Mouse (Mus musculus) erythroblast, adult 5-6 weeks (primary cell): ENCODE data around the gene Clec16a. TPM values are rescaled to one million over a fixed set of nuclear protein-coding genes. Genes with fewer than 3 reads are reported as not detected.

ENCODE experiments used
- ATAC-seq: replicated peaks from 2 replicates; pipeline ENCODE4 v1.8.0; 2016; ENCODE audit warnings: moderate number of reproducible peaks, mild to moderate bottlenecking, moderate TSS enrichment, inconsistent platforms; ENCODE audit not compliant: poor library complexity, low FRiP score, severe bottlenecking
- total RNA-seq, 2 experiments: library from RNA; stranded (forward) in 1 of 2; stranded (reverse) in 1 of 2; fragments of 150-400 nt in 1 of 2; fragments of 200-764, 138-1000 nt in 1 of 2; gene quantifications; 2 replicates each; pipeline versions ENCODE4 v1.2.3 to v1.2.4; 2015 to 2017; ENCODE audit warnings: low replicate concordance in 2 of 2

Gene Clec16a
- total RNA-seq, 2 experiments from 2014 or later, result 4.0 to 5.4 TPM

DNA sequence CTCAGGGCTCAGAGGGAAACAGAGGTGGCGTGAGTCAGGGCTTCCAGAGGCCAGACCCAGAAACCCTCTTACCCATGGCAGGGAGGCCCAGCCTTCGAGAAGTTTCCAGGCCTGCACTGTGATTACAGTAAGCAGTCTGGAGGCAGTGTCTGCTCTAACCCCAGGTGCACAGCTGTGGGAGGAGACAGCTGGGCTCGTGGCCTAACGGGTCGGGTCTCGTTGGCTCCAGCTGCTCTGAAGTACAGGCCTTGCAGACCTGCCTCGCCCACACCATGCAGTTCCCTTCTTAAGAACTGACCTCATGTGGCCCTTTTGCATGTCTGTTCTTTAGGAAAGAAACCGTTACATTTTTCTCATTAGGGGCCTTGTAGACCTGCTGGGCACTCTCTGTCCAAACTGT, 123.3 kb downstream of the Clec16a start:
- no peak for ATAC-seq

DNA sequence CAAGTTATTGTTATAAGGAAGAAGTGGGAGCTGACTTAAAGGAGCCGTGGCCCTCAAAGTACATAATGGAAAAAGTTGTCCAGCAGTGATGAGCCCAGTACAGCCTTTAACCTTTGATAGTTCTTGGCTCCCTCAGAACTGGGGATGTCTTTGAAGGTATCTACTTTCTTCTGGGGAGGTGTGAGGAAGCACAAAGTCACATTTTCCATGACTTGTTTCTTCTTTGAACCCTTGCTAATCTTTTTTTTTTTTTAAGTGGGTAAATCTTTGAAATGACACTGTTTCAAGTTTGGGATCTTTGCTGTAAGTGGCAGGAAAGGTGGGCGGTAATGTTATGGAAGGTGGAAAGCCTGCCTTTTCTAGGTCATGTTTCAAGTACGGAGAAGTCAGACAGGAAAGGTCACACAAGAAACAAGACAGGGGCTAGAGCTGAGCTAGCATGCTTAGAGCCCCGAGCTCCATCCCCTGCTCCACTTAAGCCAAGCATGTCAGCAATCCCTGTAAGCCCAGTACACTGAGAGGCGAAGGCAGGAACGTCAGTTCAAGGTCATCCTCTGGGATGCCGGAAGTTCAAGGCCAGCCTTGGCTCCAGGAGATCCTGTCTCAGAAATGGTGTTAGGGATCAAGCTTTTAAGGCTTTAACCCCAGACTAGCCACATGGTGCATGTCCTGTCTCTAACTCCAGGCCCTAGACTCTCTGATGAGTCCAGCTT, 124.0 kb downstream of the Clec16a start:
- no peak for ATAC-seq

DNA sequence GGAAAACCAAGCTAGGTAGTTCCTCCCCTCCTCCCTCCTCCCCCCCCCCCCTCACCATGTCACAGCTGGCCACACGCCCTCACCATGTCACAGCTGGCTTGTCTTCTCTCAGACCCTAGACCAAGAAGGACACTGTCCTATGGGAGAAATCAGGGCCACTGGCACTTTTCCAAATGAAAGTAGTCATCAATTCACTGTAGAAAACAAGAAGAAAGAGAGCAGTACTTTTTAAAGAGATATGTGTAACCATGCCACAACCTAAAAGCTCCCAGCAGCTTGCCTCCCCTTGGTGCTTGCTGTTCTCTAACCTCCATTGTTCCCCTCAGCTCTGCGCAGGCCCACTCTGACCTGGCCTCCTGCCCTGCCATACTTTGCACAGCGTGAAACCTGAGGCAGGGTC, 124.8 kb downstream of the Clec16a start:
- no peak for ATAC-seq

DNA sequence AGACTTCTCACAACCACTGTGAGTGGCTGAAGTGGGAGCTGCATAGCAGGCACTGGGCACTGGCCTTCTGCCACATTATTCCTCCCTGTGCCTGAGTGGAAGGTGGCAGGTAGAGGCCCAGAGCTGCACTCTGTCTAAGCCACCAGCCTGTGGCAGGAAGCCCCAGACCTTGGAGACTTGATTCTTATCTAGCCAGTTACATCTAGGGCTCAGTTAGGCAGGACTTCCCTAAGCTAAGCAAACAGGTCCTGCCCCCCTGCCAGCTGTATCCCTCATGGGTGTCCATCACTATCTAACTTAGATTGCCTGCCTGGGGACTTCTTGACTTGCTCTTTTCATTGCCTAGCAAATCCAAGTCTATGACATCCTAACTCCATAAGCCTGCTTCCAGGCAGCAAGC, 127.4 kb downstream of the Clec16a start:
- ATAC-seq, result no peak

DNA sequence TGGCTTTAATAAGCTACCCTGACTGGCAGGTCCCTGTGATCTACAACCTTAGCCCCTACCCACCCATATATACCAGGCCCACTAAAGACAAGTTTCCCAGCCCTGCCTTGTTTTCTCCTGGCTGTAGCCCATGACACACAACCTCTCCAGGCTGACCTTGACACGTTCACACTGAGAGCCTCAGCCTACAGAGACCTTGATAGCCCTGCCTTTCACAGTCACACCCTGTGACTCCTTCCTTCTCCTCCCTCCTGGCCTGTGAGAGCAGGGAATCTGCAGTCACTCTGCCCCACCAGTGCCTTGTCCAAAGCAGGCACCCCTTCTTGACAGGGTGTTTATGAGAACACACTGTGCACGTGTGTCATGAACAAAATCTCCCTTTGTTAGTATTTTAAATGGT, 128.9 kb downstream of the Clec16a start:
- ATAC-seq, result no peak

DNA sequence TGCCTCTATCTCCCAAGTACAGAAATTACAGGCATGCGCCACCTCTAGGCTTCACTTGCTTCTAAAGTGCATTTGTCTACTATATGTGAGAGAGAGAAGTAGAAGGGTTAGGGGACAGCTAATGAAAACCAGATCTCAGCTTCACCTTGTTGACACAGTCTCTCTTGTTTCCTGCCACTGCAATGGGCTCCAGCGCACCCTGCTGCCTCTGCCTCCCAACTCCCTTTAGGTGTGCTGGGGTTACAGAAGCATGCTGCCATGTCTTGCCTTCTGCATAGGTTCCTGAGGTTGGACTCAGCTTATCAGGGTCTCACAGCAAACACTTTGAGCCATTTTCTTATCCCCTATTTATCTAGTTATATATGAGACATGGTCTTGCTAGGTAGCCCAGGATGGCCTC, 129.8 kb downstream of the Clec16a start:
- no peak for ATAC-seq

DNA sequence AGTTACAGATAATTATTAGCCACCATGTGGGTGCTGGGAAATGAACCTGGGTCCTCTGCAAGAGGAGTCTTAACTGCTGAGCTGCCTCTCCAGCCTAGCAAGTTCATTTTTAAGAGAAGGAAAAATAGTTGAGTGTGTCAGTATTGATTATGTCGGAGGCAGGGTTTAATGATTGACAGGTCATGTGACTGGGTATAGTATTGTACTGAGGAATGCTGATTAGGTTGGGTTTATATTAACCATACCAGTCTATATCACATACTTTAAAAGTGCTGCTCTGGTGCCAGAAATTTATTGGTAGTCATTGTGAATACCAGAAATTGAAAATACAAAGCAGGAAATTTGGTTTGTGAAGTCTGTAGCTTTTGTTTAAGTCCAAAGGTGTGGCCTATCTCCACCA, 130.5 kb downstream of the Clec16a start:
- no peak for ATAC-seq

DNA sequence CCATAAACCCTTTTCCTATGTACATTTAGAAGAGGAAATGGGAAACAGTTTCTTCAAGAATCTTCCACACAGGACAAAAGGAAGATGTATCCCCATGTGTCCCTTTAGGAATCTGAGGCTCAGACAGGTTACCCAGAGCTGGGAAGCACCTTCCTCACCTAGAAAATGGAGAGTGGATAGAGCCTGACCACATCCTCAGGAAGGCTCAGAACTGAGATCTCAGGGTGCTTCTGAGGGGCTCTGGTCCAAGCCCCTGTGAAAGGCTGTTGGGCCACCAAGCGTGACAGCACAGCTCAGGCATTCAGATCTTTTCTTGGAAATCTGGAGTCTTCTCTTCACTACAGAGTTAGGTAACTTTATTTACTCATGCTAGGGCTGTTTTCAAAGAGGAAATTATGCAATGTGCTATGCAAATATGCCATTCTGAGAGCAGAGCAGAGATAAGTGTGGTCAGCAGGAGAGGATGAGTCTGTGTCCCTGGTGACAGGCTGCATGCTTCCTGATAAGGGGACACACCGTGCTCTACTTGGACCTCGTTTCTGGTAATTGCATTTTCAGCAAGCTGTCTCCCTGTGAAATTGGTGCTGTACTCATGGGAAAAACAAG, 131.4 kb downstream of the Clec16a start:
- ATAC-seq, result 0 out of 2 replicates have a peak, but pooled peaks have one; percentile 58

DNA sequence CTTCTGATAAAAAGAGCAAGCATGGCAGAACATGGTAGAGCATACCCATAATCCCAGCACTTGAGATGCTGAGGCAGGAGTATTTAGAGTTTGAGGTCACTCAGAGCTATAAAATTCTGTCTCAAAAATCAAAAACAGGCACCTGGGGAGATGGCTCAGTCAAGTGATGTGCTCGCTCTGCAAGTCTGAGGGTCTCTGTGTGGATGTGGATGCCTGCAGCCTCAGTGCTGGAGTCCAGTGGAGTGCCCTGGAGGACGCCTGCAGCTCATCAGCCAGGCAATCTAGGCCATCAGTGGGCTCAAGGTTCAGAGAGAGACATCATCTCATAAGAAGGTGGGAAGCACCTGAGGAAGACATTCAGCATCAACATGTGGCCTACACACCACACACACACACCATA, 137.4 kb downstream of the Clec16a start:
- ATAC-seq, result no peak

DNA sequence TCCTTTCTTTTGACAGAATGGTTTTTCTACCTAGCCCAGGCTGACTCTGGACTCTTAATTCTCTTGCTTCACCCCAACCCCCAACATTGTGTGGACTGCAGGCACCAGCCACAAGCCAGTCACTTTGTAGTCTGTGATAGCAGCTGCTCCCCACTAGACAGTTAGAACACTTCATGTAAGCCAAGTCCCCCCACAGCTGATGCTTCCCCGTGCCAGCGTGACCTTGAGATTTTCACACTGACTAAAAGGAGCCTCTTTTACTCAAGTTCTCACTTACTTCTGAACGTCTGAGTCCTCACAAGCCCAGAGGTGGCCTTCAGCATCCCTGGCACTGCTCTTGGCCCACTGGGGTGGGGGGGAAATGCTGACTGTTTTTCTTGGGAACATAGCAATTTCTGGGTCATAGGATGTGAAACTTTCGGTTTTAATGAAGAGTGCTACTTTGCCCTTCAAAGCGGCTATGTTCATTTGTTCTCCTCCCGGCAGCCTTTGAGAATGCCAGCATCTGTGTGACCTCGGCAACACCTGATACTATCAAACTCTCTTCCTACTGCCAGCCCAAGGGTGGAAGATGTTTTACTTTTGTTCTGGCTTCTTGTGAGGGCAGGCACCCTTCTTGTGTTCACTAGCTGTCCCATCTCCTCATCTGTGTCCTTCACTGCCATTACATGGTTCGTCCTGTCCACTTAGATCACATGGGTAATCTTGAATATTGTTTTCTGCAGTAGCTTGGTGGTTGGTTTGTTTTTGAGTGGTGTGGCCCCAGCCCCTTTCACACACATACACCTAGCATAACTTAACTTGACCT, 138.3 kb downstream of the Clec16a start:
- ATAC-seq, result no peak

DNA sequence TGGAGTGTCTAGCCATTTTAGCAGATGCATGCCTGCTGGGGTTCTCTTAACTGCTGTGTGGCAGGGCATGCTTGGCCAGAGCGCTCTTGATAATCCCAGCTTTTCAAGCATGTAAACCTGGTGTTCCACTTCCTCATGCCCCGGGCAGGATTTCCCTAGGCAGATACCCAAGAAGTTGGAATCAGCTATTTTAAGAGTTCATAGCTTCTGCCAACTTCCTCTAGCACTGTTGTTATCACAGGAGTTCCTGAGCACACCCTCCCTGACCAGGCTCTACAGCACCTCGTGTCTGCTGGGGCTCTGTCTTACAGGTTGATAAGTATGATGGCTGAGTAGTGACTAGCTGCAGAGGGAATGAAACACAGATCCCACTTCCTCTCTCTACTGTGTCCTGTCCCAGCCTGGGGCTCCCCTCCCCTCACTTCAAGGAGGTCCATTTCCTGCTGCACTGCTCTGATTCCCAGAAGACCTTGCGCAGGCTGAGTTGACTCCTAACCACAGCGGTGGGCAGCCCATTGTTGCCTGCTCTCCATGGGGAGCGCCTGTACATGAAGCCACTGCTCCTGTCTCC, 144.7 kb downstream of the Clec16a start:
- no peak for ATAC-seq

DNA sequence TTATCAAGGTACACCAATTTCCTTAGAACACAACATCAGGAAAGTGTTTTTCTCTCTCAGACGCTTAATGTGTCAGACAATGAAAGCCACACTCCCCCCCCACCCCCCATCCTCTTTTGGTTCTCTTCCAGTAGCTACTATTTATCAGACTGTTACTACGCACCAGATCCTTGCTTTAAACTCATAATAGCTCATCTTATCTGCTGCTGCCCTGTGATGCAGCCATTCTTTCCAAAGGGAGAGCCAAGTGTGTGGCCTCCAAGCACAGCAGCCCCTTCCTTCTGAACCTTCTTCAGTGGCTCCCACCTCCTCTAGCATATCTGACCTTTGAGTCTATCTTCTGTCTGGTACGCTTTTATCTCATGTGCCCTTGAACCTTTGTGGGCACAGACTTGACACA, 145.3 kb downstream of the Clec16a start:
- ATAC-seq, result no peak

DNA sequence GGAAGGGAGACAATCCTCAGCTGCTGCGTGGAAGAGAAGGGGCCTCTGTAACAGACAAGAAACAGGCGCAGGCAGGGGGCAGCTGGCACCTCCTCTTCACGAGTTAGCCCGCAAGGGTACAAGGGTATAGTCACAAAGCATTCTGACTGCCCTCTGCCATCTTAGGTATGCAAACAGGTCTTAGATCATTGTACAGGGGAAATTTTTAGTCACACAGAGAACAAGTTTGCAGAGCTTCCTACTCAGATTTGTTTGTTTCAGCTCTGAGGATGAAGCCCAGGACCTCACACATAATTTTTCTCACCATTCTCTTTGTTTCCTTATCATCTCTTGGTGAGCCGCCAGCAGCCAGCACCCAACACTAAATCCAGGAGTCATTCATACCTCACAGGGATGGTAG, 146.6 kb downstream of the Clec16a start:
- ATAC-seq, result no peak

DNA sequence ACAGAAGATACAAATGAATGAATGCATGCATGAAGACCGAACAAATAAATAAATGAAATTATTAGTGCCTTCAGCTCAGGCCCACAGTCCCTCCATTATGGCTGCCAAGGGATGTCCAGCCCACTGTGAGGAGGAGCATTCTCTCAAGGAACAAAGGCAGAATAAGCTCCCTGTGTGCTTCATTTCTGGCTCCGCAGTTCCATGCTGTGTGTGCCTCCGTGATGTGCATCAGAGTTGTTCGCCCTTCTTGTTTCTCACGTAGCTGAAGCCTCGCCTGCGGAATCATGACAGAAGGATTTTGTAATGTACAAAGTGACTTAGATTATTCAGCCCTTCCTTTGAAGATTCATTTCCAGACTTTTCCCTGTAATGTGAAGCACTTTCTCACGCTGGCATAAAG, 147.7 kb downstream of the Clec16a start:
- no peak for ATAC-seq

DNA sequence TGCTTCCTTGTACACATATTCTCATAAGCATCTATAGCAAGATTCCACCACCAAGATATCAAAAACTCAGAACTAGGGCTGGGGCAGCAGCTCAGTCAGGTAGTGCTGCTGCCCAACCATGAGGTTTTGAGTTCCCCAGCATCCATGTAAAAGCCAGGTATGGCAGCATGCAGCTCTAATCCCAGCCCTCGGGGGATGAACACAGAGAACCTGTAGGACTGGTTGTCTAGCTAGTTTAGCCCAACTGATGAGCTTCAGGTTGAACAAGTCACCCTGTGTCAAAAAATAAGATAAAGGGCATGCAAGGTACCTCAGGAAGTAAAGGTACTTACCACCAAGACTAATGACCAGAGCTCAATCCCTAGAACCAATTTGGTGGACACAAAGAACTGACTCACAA, 148.3 kb downstream of the Clec16a start:
- no peak for ATAC-seq

DNA sequence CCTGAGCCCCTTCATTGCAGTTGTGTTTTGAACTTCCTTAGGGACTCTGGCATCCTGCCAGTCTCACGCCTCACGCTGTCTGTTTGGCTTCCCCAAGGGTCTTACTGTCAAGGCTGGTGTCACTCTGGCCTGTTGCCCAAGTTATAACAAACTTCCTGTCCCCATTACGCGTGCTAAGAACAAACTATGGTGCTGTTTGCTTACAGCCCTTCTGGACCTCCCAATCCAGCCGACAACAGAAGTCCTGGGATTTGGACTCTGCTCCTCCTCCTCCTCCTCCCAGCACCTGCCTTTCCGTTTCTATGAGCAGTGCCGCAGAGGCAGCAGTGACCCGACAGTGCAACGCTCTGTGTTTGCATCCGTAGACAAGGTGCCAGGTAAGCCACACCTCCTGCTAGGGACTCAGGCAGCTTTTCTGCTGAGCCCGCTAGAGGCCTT, 149.3 kb downstream of the Clec16a start:
- ATAC-seq, result no peak

DNA sequence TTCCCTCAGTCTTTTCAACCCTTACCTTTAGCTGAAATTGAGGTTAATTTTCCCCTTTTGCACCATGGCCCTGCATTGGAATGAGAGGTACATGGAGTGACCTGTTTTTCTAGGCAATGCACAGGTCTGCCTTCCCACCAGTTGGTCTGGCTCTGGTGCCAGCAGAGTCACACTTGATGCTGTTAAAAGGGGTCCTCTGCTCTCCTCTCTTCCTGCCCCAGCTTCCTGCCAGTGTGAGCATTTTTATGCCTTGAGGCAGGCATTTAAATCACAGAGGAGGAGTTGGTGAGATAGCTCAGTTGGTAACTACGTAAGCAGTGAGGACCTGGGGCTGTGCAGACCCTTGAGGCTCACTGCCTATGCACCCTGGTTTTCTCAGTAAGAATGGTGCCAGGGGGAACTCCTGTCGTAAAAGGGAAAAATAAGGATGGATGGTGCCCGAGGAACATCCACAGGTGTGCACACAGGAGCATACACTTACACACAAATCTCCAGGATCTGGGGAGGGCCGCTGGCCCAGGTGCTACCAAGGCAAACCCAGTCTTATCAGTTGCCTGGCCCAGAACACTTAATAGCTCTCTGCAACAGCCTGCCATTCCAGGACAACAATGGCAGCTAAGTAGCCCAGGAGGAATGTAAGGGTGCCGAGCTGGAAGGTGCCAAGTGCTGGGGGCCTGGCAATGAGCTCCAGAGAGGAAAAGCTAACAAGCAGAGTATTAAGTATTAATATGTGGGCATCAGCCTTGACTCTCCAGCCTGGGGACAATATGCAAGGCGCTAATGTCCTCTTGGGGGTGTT, 152.9 kb downstream of the Clec16a start:
- no peak for ATAC-seq

DNA sequence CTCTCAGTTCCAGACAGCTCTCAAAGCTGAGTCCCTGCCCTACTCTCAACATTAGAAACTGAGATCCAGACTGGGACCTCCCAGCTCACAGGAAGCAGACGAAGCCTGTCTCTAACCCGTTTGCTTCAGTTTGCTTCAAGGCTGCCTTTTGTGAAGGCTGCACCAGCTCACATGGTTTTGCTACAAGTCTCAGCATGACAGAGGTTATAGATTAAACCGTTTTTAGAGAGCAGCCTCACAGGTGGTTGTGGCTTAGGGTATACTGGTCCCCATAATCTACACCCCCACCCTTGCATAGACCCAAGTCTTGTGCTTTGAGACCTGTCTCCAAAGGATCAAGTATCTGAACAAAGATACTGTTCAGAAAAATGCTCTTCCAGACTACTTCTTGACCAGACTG, 154.2 kb downstream of the Clec16a start:
- ATAC-seq, result no peak

DNA sequence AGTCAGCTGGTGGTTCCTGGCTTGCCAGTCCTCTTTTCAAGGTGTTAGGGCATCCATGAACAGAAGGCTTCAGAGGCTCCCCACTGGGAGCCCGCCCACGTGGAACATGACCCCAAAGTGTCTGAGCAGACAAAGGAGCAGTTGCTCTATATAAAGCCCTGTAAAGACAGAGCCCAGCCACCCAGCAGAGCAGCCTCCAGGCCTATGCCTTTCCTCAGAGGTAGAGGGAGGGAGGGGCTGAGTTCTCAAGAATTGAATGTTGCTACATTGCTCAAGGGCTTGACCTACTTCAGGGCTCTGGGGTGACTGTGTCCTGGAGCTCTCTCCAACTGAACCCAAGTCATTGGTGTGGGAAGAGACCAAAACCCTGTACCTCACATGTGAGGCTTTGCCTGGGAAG, 155.0 kb downstream of the Clec16a start:
- no peak for ATAC-seq

DNA sequence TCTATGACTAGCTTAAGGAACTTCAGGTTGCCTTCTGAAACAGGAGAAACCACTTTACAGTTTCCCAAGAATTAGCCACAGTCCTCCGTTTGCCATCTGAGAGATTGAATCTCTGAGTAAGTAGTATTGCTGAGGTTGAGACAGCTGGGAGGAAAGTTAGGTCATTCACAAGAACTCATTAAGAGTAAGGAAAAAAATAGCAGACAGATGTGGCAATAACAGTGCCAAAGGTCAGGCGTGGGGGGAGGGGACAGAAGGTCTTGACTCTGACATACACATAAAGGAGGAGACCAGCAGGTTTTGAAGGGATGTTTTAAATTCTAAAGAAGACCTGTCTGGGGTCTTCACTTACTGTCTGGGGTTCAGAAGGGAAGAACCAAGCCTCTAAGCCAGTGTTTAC, 157.3 kb downstream of the Clec16a start:
- ATAC-seq, result no peak
